In genomic region chr9:21558366-21558765, GRCm38 (mm10) we compare ENCODE assay signal across 11 mouse cellular contexts. TPM values are rescaled to one million over a fixed set of nuclear protein-coding genes. Genes with fewer than 3 reads are reported as not detected.
DNase-seq lines count a peak whose midpoint lies in the region.
"Had no signal": no experiment of that assay in that cellular context is flagged by ENCODE, and none has a peak within 500 bp of the region (broad histone marks: within the 10 kb centered on the region; RNA-seq: fewer than 3 reads in every experiment).

No protein-coding gene starts in this region.

- WGBS in heart, embryonic 10.5 days, result 56% methylated on average over 4 of the region's 4 CpGs

- H3K36me3 ChIP-seq in heart, embryonic 10.5 days, result peaks cover 59% of the 10 kb centered on the region
- H3K36me3 ChIP-seq: hindbrain, embryonic 15.5 days had no signal

- peak overlapping the region; percentile 62 for H3K27ac ChIP-seq in heart, embryonic 10.5 days
- H3K27ac ChIP-seq: hindbrain, embryonic 15.5 days; midbrain, embryonic 12.5 days had no signal

- H3K4me1 ChIP-seq in heart, embryonic 10.5 days, result peaks cover 37% of the 10 kb centered on the region

- H3K27me3 ChIP-seq in heart, embryonic 10.5 days (ENCODE audit: insufficient read depth, poor library complexity, severe bottlenecking), result no peaks in the 10 kb centered on the region
- H3K27me3 ChIP-seq: hindbrain, embryonic 15.5 days; midbrain, embryonic 12.5 days had no signal

- H3K9me3 ChIP-seq in heart, embryonic 10.5 days, result no peaks in the 10 kb centered on the region
- H3K9me3 ChIP-seq: hindbrain, embryonic 15.5 days; midbrain, embryonic 12.5 days had no signal

- DNase-seq in heart, embryonic 10.5 days (ENCODE audit: low spot score), result peak; percentile 90
- no peak for DNase-seq in heart, adult 11 months
- DNase-seq in c-Kit-positive CD71-positive TER-119-negative erythroid progenitor cells, embryonic 14.5 days (ENCODE audit: low read depth), result peak; percentile 81
- DNase-seq in kidney, postnatal 10 days, result peak; percentile 51
- peak; percentile 71 to 79 for DNase-seq in spleen, postnatal 10 days (ENCODE audit: low spot score in 2 of 2)
- no peak for DNase-seq in frontal cortex, postnatal 25 days (ENCODE audit: low spot score in 2 of 2)
- no peak for DNase-seq in right cerebral cortex, postnatal 36 days (ENCODE audit: low spot score in 2 of 2)
- DNase-seq in cerebellum, postnatal 36 days, result no peak
- DNase-seq: cerebellum, postnatal 10 days had no signal

- no peak overlapping the region for H3K4me3 ChIP-seq in heart, embryonic 10.5 days
- H3K4me3 ChIP-seq: hindbrain, embryonic 15.5 days; midbrain, embryonic 12.5 days had no signal

RNA-seq across cellular contexts. Expression of gene Carm1, which starts 11.7 kb away (rescaled TPM):
- 49.0 and 59.6 TPM in 2 replicates for polyA plus RNA-seq in heart, embryonic 10.5 days (2016; fragmentation: Nextera tagmentation; extraction: Ambion mirVana)

RNA-seq across cellular contexts. Expression of gene AB124611, which starts 32.4 kb away (rescaled TPM):
- 1.3 and 2.5 TPM in 2 replicates for polyA plus RNA-seq in heart, embryonic 10.5 days (2016; fragmentation: Nextera tagmentation; extraction: Ambion mirVana)

RNA-seq across cellular contexts. Expression of gene Timm29, which starts 34.2 kb away (rescaled TPM):
- 27.4 and 33.3 TPM in 2 replicates for polyA plus RNA-seq in heart, embryonic 10.5 days (2016; fragmentation: Nextera tagmentation; extraction: Ambion mirVana)

RNA-seq across cellular contexts. Expression of gene Yipf2, which starts 34.3 kb away (rescaled TPM):
- 17.1 and 22.8 TPM in 2 replicates for polyA plus RNA-seq in heart, embryonic 10.5 days (2016; fragmentation: Nextera tagmentation; extraction: Ambion mirVana)

RNA-seq across cellular contexts. Expression of gene Tmed1, which starts 48.3 kb away (rescaled TPM):
- 119 and 134 TPM in 2 replicates for polyA plus RNA-seq in heart, embryonic 10.5 days (2016; fragmentation: Nextera tagmentation; extraction: Ambion mirVana)

Comparison
In these comparisons a context has a peak if more than half of its experiments do, and no peak if none do; other contexts are left out.
1. DNase-seq: peak in heart, embryonic 10.5 days (single experiment), c-Kit-positive CD71-positive TER-119-negative erythroid progenitor cells, embryonic 14.5 days (single experiment), kidney, postnatal 10 days (single experiment) and spleen, postnatal 10 days (2 of 2); none in heart, adult 11 months (single experiment), frontal cortex, postnatal 25 days (0 of 2), right cerebral cortex, postnatal 36 days (0 of 2) and cerebellum, postnatal 36 days (0 of 2).